Mouse (Mus musculus) limb, embryonic 10.5 days (tissue): ENCODE data around the gene Cog5. TPM values are rescaled to one million over a fixed set of nuclear protein-coding genes. Genes with fewer than 3 reads are reported as not detected.

Source experiments
- DNase-seq: peaks from one replicate; pipeline ENCODE4 v3.0.0-alpha.2; 2017; ENCODE audit warnings: low spot score
- H3K27ac ChIP-seq: fragments of 300-500 bp; sonication (generic); 2 replicates; pipeline ENCODE4 v1.5.1; 2016; ENCODE audit warnings: mild to moderate bottlenecking
- H3K27me3 ChIP-seq: fragments of 300-500 bp; sonication (generic); 2 replicates; pipeline ENCODE4 v1.6.1; 2016; ENCODE audit warnings: low read depth, mild to moderate bottlenecking; ENCODE audit not compliant: poor library complexity, severe bottlenecking
- H3K36me3 ChIP-seq: fragments of 300-500 bp; sonication (generic); 2 replicates; pipeline ENCODE4 v1.6.1; 2016; ENCODE audit warnings: mild to moderate bottlenecking, moderate library complexity
- H3K4me1 ChIP-seq: fragments of 300-500 bp; sonication (generic); 2 replicates; pipeline ENCODE4 v1.6.1; 2016
- H3K4me3 ChIP-seq: fragments of 300-500 bp; sonication (generic); 2 replicates; pipeline ENCODE4 v1.5.1; 2016; ENCODE audit warnings: mild to moderate bottlenecking, moderate library complexity
- H3K9me3 ChIP-seq: fragments of 300-500 bp; sonication (generic); replicated peaks from 2 replicates; pipeline ENCODE4 v1.6.1; 2016; ENCODE audit warnings: mild to moderate bottlenecking
- WGBS: fragments of 180-500 bp; shearing (Covaris S2); methylation state at CpG from one replicate; pipeline ENCODE4 v1.1.7; 2016; 5-methylcytosine and 5-hydroxymethylcytosine counted together
- polyA plus RNA-seq: library from polyadenylated mRNA; unstranded; fragments of >200 nt; fragmentation: Nextera tagmentation; extraction: Ambion mirVana; gene quantifications from 2 replicates; pipeline ENCODE4 v1.2.1, GENCODE M21; 2016

Gene Cog5
- polyA plus RNA-seq, 1 experiment from 2014 or later = 29.7 TPM

- Histone ChIP-seq H3K27me3 (no peaks in the 10 kb centered on the region), H3K4me1 (peaks cover 5% of the 10 kb centered on the region), H3K36me3 (peaks cover 5% of the 10 kb centered on the region), H3K9me3 (no peaks in the 10 kb centered on the region), H3K27ac (no peak overlapping the region), H3K4me3 (no peak overlapping the region)
- DNase-seq = no peak
- 87% methylated on average over 3 of the region's 3 CpGs for WGBS
Measured at GRCm38 (mm10) chr12:31846077-31846476, 191.4 kb downstream of the Cog5 start.

- Histone ChIP-seq H3K4me1 (peaks cover 5% of the 10 kb centered on the region), H3K27me3 (no peaks in the 10 kb centered on the region), H3K4me3 (no peak overlapping the region), H3K9me3 (no peaks in the 10 kb centered on the region), H3K36me3 (no peaks in the 10 kb centered on the region), H3K27ac (no peak overlapping the region)
- WGBS = 87% methylated on average over 5 of the region's 5 CpGs
- no peak for DNase-seq
Measured at GRCm38 (mm10) chr12:31848630-31849415, 194.2 kb downstream of the Cog5 start.

GRCm38 (mm10) chr12:31849601-31850000 is 194.9 kb downstream of the Cog5 start:
- no peaks in the 10 kb centered on the region for H3K9me3 ChIP-seq
- H3K4me3 ChIP-seq = no peak overlapping the region
- DNase-seq = no peak
- H3K27me3 ChIP-seq = no peaks in the 10 kb centered on the region
- peaks cover 5% of the 10 kb centered on the region for H3K4me1 ChIP-seq
- H3K36me3 ChIP-seq = no peaks in the 10 kb centered on the region
- 95% methylated on average over 2 of the region's 2 CpGs for WGBS
- no peak overlapping the region for H3K27ac ChIP-seq

GRCm38 (mm10) chr12:31854039-31854438 is 199.4 kb downstream of the Cog5 start:
- H3K36me3 ChIP-seq = no peaks in the 10 kb centered on the region
- DNase-seq = no peak

GRCm38 (mm10) chr12:31854817-31855216 is 200.1 kb downstream of the Cog5 start:
- Histone ChIP-seq H3K4me1 (no peaks in the 10 kb centered on the region), H3K36me3 (no peaks in the 10 kb centered on the region), H3K27me3 (no peaks in the 10 kb centered on the region), H3K4me3 (no peak overlapping the region), H3K9me3 (no peaks in the 10 kb centered on the region), H3K27ac (no peak overlapping the region)
- DNase-seq = no peak
- 89% methylated on average over 2 of the region's 2 CpGs for WGBS

More at GRCm38 (mm10) chr12:31854039-31854438, 199.4 kb downstream of the Cog5 start:
- Histone ChIP-seq H3K27ac (no peak overlapping the region), H3K9me3 (no peaks in the 10 kb centered on the region), H3K27me3 (no peaks in the 10 kb centered on the region), H3K4me3 (no peak overlapping the region), H3K4me1 (no peaks in the 10 kb centered on the region)
- WGBS = 91% methylated on average over 3 of the region's 3 CpGs

- Histone ChIP-seq H3K36me3 (no peaks in the 10 kb centered on the region), H3K4me1 (no peaks in the 10 kb centered on the region), H3K27ac (no peak overlapping the region), H3K27me3 (no peaks in the 10 kb centered on the region), H3K4me3 (no peak overlapping the region), H3K9me3 (no peaks in the 10 kb centered on the region)
- WGBS = 91% methylated on average over 7 of the region's 7 CpGs
- no peak for DNase-seq
Measured at GRCm38 (mm10) chr12:31857784-31858183, 203.1 kb downstream of the Cog5 start.

GRCm38 (mm10) chr12:31862668-31863538 is 208.2 kb downstream of the Cog5 start:
- Histone ChIP-seq H3K4me1 (no peaks in the 10 kb centered on the region), H3K9me3 (no peaks in the 10 kb centered on the region), H3K4me3 (no peak overlapping the region), H3K27me3 (no peaks in the 10 kb centered on the region), H3K36me3 (no peaks in the 10 kb centered on the region), H3K27ac (no peak overlapping the region)
- no peak for DNase-seq
- 92% methylated on average over 16 of the region's 16 CpGs for WGBS

- Histone ChIP-seq H3K4me1 (no peaks in the 10 kb centered on the region), H3K9me3 (no peaks in the 10 kb centered on the region), H3K4me3 (no peak overlapping the region), H3K27ac (no peak overlapping the region), H3K27me3 (no peaks in the 10 kb centered on the region), H3K36me3 (no peaks in the 10 kb centered on the region)
- no peak for DNase-seq
- 94% methylated on average over 4 of the region's 4 CpGs for WGBS
Measured at GRCm38 (mm10) chr12:31876775-31877174, 222.1 kb downstream of the Cog5 start.

GRCm38 (mm10) chr12:31882736-31883135 is 228.1 kb downstream of the Cog5 start:
- Histone ChIP-seq H3K36me3 (peaks cover 13% of the 10 kb centered on the region), H3K27me3 (no peaks in the 10 kb centered on the region), H3K4me3 (no peak overlapping the region), H3K9me3 (no peaks in the 10 kb centered on the region), H3K27ac (no peak overlapping the region), H3K4me1 (no peaks in the 10 kb centered on the region)
- 81% methylated on average over 1 of the region's 1 CpGs for WGBS
- no peak for DNase-seq

GRCm38 (mm10) chr12:31884365-31884764 is 229.7 kb downstream of the Cog5 start:
- DNase-seq = no peak
- no peaks in the 10 kb centered on the region for H3K4me1 ChIP-seq
- H3K27me3 ChIP-seq = no peaks in the 10 kb centered on the region
- WGBS = 85% methylated on average over 4 of the region's 4 CpGs
- no peak overlapping the region for H3K4me3 ChIP-seq
- peaks cover 13% of the 10 kb centered on the region for H3K36me3 ChIP-seq
- H3K9me3 ChIP-seq = no peaks in the 10 kb centered on the region
- no peak overlapping the region for H3K27ac ChIP-seq

GRCm38 (mm10) chr12:31885084-31885483 is 230.4 kb downstream of the Cog5 start:
- WGBS = 86% methylated on average over 4 of the region's 4 CpGs
- no peaks in the 10 kb centered on the region for H3K4me1 ChIP-seq
- no peaks in the 10 kb centered on the region for H3K27me3 ChIP-seq
- no peaks in the 10 kb centered on the region for H3K9me3 ChIP-seq
- no peak for DNase-seq
- H3K36me3 ChIP-seq = peaks cover 13% of the 10 kb centered on the region
- H3K27ac ChIP-seq = no peak overlapping the region
- no peak overlapping the region for H3K4me3 ChIP-seq

GRCm38 (mm10) chr12:31885844-31886606 is 231.4 kb downstream of the Cog5 start:
- no peak for DNase-seq
- 96% methylated on average over 11 of the region's 11 CpGs for WGBS
- Histone ChIP-seq H3K27ac (no peak overlapping the region), H3K36me3 (peaks cover 13% of the 10 kb centered on the region), H3K4me3 (no peak overlapping the region), H3K9me3 (no peaks in the 10 kb centered on the region), H3K4me1 (no peaks in the 10 kb centered on the region), H3K27me3 (no peaks in the 10 kb centered on the region)
